In genomic region chr8:57333795-57334551, GRCm38 (mm10) we compare ENCODE assay signal across 10 mouse cellular contexts. TPM values are rescaled to one million over a fixed set of nuclear protein-coding genes. Genes with fewer than 3 reads are reported as not detected.
DNase-seq lines count a peak whose midpoint lies in the region; ATAC-seq and TF ChIP-seq lines count a peak whose summit lies in the region.
"Had no signal": no experiment of that assay in that cellular context is flagged by ENCODE, and none has a peak within 500 bp of the region (broad histone marks: within the 10 kb centered on the region; RNA-seq: fewer than 3 reads in every experiment).

No protein-coding gene starts in this region.

- H3K4me3 ChIP-seq in liver, adult 2 months (ENCODE audit: insufficient read depth, low read depth, low read length) = peak overlapping the region; percentile 16; the same call in 1 of the 2 replicates
- peak overlapping the region; percentile 33 for H3K4me3 ChIP-seq in embryonic facial prominence, embryonic 14.5 days (ENCODE audit: low read depth, low read length)
- no peak overlapping the region for H3K4me3 ChIP-seq in midbrain, embryonic 15.5 days
- no peak overlapping the region for H3K4me3 ChIP-seq in left cerebral cortex, adult 2 months
- H3K4me3 ChIP-seq: erythroblast, embryonic 14.5 days had no signal

- peak overlapping the region; percentile 53 for H3K4me2 ChIP-seq in embryonic facial prominence, embryonic 14.5 days (ENCODE audit: low read depth, low read length)
- no peak overlapping the region for H3K4me2 ChIP-seq in midbrain, embryonic 15.5 days

- H3K27me3 ChIP-seq in liver, adult 2 months (ENCODE audit: control insufficient read depth, insufficient read depth, low read length) = peaks cover 10% of the 10 kb centered on the region; the same call in 1 of the 2 replicates
- H3K27me3 ChIP-seq in embryonic facial prominence, embryonic 14.5 days (replicated peaks; ENCODE audit: control insufficient read depth, insufficient read depth, low read length) = peaks cover 99% of the 10 kb centered on the region
- H3K27me3 ChIP-seq in midbrain, embryonic 15.5 days (replicated peaks) = peaks cover 94% of the 10 kb centered on the region
- H3K27me3 ChIP-seq: Patski had no signal

- no peak for DNase-seq in liver, adult 2 months (ENCODE audit: extremely low read depth, low read depth, low spot score)
- DNase-seq in liver = no peak
- DNase-seq in embryonic facial prominence, embryonic 14.5 days (ENCODE audit: low spot score) = no peak
- DNase-seq in heart, postnatal 4 days = peak; percentile 73
- DNase-seq in left cerebral cortex, adult 2 months (ENCODE audit: extremely low spot score in 1 of 2, low spot score in 2 of 2) = no peak
- no peak for DNase-seq in left cerebral cortex, adult 8-10 months (ENCODE audit: low spot score in 2 of 2)

- H3K9ac ChIP-seq in liver, adult 2 months (ENCODE audit: low read depth, low read length) = no peak overlapping the region
- H3K9ac ChIP-seq in embryonic facial prominence, embryonic 14.5 days (ENCODE audit: low read depth, low read length) = peak overlapping the region; percentile 62
- no peak overlapping the region for H3K9ac ChIP-seq in midbrain, embryonic 15.5 days

- TF ChIP-seq POLR2A in liver, adult 2 months (IDR thresholded peaks at IDR 0.05; ENCODE audit: extremely low read depth, insufficient read depth, low read length) = no peak

- no peaks in the 10 kb centered on the region for H3K9me3 ChIP-seq in embryonic facial prominence, embryonic 14.5 days (ENCODE audit: control insufficient read depth, low read length)
- no peaks in the 10 kb centered on the region for H3K9me3 ChIP-seq in midbrain, embryonic 15.5 days

- no peaks in the 10 kb centered on the region for H3K36me3 ChIP-seq in liver, adult 2 months (ENCODE audit: control insufficient read depth, insufficient read depth, low read length)
- no peaks in the 10 kb centered on the region for H3K36me3 ChIP-seq in embryonic facial prominence, embryonic 14.5 days (ENCODE audit: control insufficient read depth, insufficient read depth, low read length)
- H3K36me3 ChIP-seq in midbrain, embryonic 15.5 days (replicated peaks) = no peaks in the 10 kb centered on the region

- H3K79me2 ChIP-seq in liver, adult 2 months (ENCODE audit: control insufficient read depth, insufficient read depth, low read length) = no peaks in the 10 kb centered on the region

- H3K27ac ChIP-seq in liver, adult 2 months (replicated peaks; ENCODE audit: insufficient read depth, low read depth, low read length) = no peak overlapping the region
- H3K27ac ChIP-seq in embryonic facial prominence, embryonic 14.5 days (replicated peaks; ENCODE audit: low read depth, low read length) = peak overlapping the region; percentile 77
- no peak overlapping the region for H3K27ac ChIP-seq in midbrain, embryonic 15.5 days
- H3K27ac ChIP-seq in left cerebral cortex, adult 2 months = no peak overlapping the region

- intact Hi-C loops in left cerebral cortex, adult 2 months (cut with DNase I) = loop anchor here (2.0 to 5.0 kb wide), 3 partner anchors 449 to 712 kb away; no protein-coding TSS in a partner anchor

- no peaks in the 10 kb centered on the region for H3K4me1 ChIP-seq in liver, adult 2 months (ENCODE audit: control insufficient read depth, insufficient read depth, low read length)
- H3K4me1 ChIP-seq in embryonic facial prominence, embryonic 14.5 days (ENCODE audit: control insufficient read depth, insufficient read depth, low read length) = no peaks in the 10 kb centered on the region
- H3K4me1 ChIP-seq in midbrain, embryonic 15.5 days = peaks cover under 1% of the 10 kb centered on the region

- ATAC-seq in embryonic facial prominence, embryonic 14.5 days (ENCODE audit: low read depth) = peak; percentile 35; the same call in 1 of the 2 replicates
- ATAC-seq in midbrain, embryonic 15.5 days (replicated peaks) = peak; percentile 41; the same call in 1 of the 2 replicates
- ATAC-seq in monocyte, adult 5-6 weeks (replicated peaks; ENCODE audit: insufficient number of reproducible peaks, low FRiP score, low TSS enrichment, poor library complexity, severe bottlenecking) = no peak
- ATAC-seq: Patski had no signal

- no peak for TF ChIP-seq CTCF in liver, adult 2 months (IDR thresholded peaks at IDR 0.05; ENCODE audit: low read depth, low read length)
- TF ChIP-seq CTCF in left cerebral cortex, adult 2 months (IDR thresholded peaks at IDR 0.05) = no peak

- WGBS in liver, adult 2 months = 1% methylated on average over 41 of the region's 41 CpGs
- WGBS in embryonic facial prominence, embryonic 14.5 days = under 1% methylated on average over 41 of the region's 41 CpGs
- under 1% methylated on average over 41 of the region's 41 CpGs for WGBS in midbrain, embryonic 15.5 days

RNA-seq across cellular contexts. Expression of gene Hand2, which starts 13.2 kb away (rescaled TPM):
- 1.9 and 2.0 TPM in 2 replicates for total RNA-seq in liver, adult 2 months (2014; rRNA removed)
- polyA plus RNA-seq in liver, adult 2 months (2012; rRNA removed) = 3.9 and 4.1 TPM in 2 replicates
- 2.9 and 3.6 TPM in 2 replicates for polyA plus RNA-seq in embryonic facial prominence, embryonic 14.5 days (2014; fragmentation: Nextera tagmentation; extraction: Ambion mirVana)
- 10 to 100 TPM; 62.1 to 69.6 TPM for total RNA-seq in heart, postnatal 4 days (2021)
- polyA plus RNA-seq in midbrain, embryonic 15.5 days (2015; fragmentation: Nextera tagmentation; extraction: Ambion mirVana) = not detected in 2 replicates
- total RNA-seq in monocyte, adult 5-6 weeks (2017) = not detected in 3 replicates
- not detected for total RNA-seq in left cerebral cortex, adult 2 months (2021)
- not detected for total RNA-seq in left cerebral cortex, adult 8-10 months (2022)
- polyA plus RNA-seq: erythroblast, embryonic 14.5 days had no signal

Comparison
In these comparisons a context has a peak if more than half of its experiments do, and no peak if none do; other contexts are left out.
1. H3K4me3 ChIP-seq: peak in liver, adult 2 months (single experiment) and embryonic facial prominence, embryonic 14.5 days (single experiment); none in midbrain, embryonic 15.5 days (single experiment) and left cerebral cortex, adult 2 months (single experiment).
2. RNA of gene Hand2, which starts 13.2 kb away (total RNA-seq): 62.1 to 69.6 TPM in heart, postnatal 4 days; 1.9 to 2.0 TPM in liver, adult 2 months, not detected in monocyte, adult 5-6 weeks, not detected in left cerebral cortex, adult 2 months and not detected in left cerebral cortex, adult 8-10 months; every median in the first group is over 10 times any median in the second.